Mouse (Mus musculus) heart, adult 8-10 months (tissue): ENCODE measurements around the gene Rnf126. TPM values are rescaled to one million over a fixed set of nuclear protein-coding genes. Genes with fewer than 3 reads are reported as not detected.
A peak's percentile ranks its signal among the peaks of the same experiment; 100 is the strongest.

Experiments
- DNase-seq: peaks from one replicate; pipeline ENCODE4 v3.0.0; 2022; ENCODE audit warnings: low spot score
- total RNA-seq, 4 experiments: library from RNA; stranded (reverse); gene quantifications; 2 replicates each; pipeline ENCODE4 v1.2.4; 2022

The Rnf126 gene
- 10 to 100 TPM; 20.2 to 23.2 (median 21.5) TPM for total RNA-seq

DNA sequence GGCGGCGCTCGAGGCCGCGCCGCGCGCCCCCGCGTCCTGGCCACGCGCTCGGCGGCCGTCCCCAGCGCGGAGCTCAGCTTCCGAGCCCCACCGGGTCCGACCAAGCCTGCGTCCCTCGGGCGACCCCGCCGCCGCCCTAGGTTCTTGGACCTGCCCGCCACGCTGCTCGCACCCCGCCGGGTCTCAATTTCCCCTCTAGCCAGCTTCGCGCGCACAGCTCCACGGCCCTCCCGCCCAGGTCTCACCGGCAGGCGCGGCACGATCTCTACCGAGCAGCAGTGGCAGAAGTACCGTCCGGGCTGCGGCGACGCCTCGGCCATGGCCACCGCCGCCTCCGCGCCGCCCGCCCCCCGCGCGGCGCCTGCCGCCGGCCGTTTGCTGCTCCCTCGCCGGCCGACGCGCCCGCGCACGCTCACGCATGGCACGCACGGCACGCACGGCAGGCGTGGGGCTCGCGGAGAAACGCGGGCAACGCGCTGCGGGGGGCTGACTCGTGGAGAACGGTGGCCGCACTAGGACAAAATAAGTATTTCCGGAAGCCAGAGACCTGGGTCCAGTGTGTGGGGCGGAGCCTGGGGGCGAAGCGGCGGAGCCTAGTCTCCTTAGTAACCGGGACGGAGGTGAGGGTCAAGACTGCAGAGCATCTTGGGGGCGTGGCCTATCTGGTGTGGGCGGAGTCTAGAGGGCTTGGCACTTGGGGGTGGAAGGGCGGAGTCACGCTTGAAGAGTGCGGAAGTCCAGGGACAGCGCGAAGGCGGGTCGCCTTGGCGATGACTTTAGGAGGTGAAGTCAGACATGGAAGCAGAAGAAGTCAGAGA is at the start of gene Rnf126:
Gene Rnf126 (minus strand): TSS at position 445 of the 818 bp plus-strand sequence.
- peak; percentile 99 for DNase-seq

GRCm38 (mm10) chr10:79815671-79816494 is 49.1 kb upstream of the Rnf126 start:
- no peak for DNase-seq

DNA sequence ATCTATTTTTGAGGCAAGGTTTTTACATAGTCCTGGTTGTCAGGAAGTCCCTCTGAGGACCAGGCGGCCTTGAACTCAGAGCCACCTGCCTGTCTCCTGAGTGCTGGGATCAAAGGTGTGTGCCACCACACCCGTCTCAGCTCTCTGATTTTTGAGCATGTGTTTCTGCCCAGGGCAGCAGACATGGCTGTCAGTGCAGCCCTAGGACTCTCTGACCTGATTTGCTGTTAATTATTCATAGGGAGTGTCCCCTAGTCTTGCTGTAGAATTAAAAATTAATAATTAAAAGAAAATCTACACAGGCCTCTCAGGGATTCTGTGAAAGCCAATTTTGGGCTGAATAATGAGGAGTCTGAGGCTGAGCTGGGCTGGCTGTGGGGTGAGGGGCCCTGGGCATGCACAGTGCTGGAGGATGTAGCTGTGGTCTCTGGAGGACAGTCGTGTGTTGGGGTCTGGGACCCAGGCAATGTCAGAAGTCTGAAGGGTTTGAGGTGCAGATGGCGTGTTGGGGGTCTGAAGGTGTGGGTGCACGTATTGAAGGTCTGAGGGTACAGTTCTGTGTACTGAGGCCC is 47.6 kb upstream of the Rnf126 start:
- no peak for DNase-seq

- peak; percentile 87 for DNase-seq
These were observed 45.2 kb upstream of the Rnf126 start for GRCm38 (mm10) chr10:79811736-79812637.

DNA sequence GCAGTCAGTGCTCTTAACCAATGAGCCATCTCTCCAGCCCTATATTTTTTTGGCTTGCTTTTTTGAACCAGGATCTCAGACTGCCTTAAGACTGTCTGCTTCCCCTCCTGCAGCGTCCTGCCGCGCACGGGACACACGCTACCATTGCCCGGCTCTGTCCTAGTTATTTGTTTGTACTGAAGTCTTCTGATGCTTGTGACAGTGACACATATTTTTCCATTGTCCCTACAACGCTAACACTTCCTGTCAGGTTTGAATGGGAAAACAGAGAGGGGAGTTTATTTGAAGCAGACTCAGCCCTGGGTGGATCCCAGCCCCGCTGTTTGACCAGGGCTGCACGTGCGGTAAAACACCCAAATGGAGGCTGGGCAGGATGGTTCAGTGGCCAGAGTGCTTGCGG is 42.0 kb upstream of the Rnf126 start:
- DNase-seq = peak; percentile 49

DNA sequence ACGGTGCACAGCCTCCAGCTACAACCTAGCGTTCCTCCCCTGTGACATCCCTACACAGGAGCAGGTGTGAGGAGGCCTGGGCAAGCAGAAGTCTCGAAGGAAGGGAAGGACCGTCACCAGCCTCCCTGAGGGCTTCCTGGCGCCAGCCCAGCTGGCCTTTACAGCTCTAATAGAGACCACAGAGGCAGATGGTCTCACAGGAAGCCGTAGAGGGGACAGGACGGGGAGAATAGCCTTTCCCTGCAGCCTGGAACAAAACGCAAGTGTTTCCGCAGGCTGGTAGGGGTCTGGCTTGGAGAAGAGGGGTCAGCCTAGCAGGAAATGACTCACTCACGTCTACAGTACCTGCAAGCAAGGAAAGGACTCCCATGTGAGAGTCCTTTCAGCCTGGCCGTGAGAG is 41.1 kb upstream of the Rnf126 start:
- peak; percentile 78 for DNase-seq

- DNase-seq = peak; percentile 57
These were observed 40.2 kb upstream of the Rnf126 start for GRCm38 (mm10) chr10:79806972-79807371.

GRCm38 (mm10) chr10:79806331-79806730 is 39.6 kb upstream of the Rnf126 start:
- DNase-seq = no peak

- DNase-seq = peak; percentile 77
These were observed 38.9 kb upstream of the Rnf126 start for GRCm38 (mm10) chr10:79805636-79806035.

DNA sequence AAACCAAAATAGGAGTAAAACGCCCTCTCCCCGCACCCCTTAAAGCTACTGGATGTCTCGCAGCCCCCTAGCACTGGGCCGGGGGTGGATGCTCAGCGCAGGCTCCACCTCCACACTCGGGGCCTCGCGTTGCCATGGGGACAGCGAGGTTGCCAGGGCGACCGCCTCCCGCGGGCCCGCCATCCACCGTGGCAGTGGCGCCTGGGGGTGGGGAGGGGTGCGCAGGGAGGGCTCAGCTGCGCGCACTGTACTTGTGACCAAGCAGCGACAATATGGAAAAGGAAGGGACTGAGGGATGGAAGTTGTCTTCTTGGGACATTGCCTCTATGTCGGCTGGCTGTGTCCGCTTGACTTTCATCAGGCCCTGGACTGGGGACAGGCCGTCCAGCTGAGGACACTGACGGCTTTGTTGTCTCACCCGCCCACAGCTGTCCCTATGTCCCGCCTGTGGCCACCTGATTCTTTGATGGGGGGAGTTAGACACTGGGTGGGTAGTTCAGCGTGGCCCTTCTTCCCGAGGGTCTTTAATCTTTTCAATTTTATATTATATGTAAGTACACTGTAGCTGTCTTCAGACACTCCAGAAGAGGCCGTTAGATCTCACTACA is 37.1 kb upstream of the Rnf126 start:
- DNase-seq = no peak

GRCm38 (mm10) chr10:79802331-79802971 is 35.7 kb upstream of the Rnf126 start:
- DNase-seq = peak; percentile 71

- DNase-seq = no peak
These were observed 35.1 kb upstream of the Rnf126 start for GRCm38 (mm10) chr10:79801837-79802236.

GRCm38 (mm10) chr10:79800508-79800907 is 33.8 kb upstream of the Rnf126 start:
- no peak for DNase-seq

- no peak for DNase-seq
These were observed 31.7 kb upstream of the Rnf126 start for GRCm38 (mm10) chr10:79798289-79798928.

- peak; percentile 70 for DNase-seq
These were observed 30.6 kb upstream of the Rnf126 start for GRCm38 (mm10) chr10:79797326-79797725.

- DNase-seq = no peak
These were observed 29.2 kb upstream of the Rnf126 start for GRCm38 (mm10) chr10:79795905-79796304.

GRCm38 (mm10) chr10:79794491-79794931 is 27.8 kb upstream of the Rnf126 start:
- DNase-seq = peak; percentile 94

GRCm38 (mm10) chr10:79793738-79794490 is 27.2 kb upstream of the Rnf126 start:
- peak; percentile 48 for DNase-seq
